Mouse (Mus musculus) neutrophil, adult 5-6 weeks (primary cell): ENCODE measurements at regions not wholly inside any gene's neighbourhood (a gene's known extent, or its start where the extent isn't known, plus 50 kb on each side); places are given as distances from the start of the nearest gene placed in this dataset.
"Not testable (repeated sequence)": the region's sequence is repeated elsewhere in the genome, so short reads cannot be mapped to it uniquely, and the experiment has no call there.

ENCODE experiments used
- ATAC-seq: fragments of 151-379, 151-347 bp; 2 replicates; pipeline ENCODE4 v1.8.0; 2017; ENCODE audit warnings: mild to moderate bottlenecking, moderate TSS enrichment; ENCODE audit not compliant: insufficient number of reproducible peaks, poor library complexity, low FRiP score, severe bottlenecking; ENCODE audit errors: extremely low read depth

- no peak for ATAC-seq
Observed at GRCm38 (mm10) chr12:77571071-77571470, 333.1 kb downstream of the Fut8 start.

GRCm38 (mm10) chr12:77575046-77575445 is 337.1 kb downstream of the Fut8 start:
- no peak for ATAC-seq

GRCm38 (mm10) chr12:77588297-77588696 is 350.4 kb downstream of the Fut8 start:
- ATAC-seq: no peak

GRCm38 (mm10) chr12:77589416-77589815 is 351.5 kb downstream of the Fut8 start:
- no peak for ATAC-seq

- no peak for ATAC-seq
Observed at GRCm38 (mm10) chr12:77594092-77594491, 356.2 kb downstream of the Fut8 start.

GRCm38 (mm10) chr12:77594657-77595056 is 356.7 kb downstream of the Fut8 start:
- ATAC-seq: no peak

GRCm38 (mm10) chr12:77595821-77596220 is 357.9 kb downstream of the Fut8 start:
- ATAC-seq: no peak

- ATAC-seq: no peak
Observed at GRCm38 (mm10) chr12:77596676-77597075, 358.8 kb downstream of the Fut8 start.

GRCm38 (mm10) chr12:77597627-77598333 is 359.9 kb downstream of the Fut8 start:
- no peak for ATAC-seq

- no peak for ATAC-seq
Observed at GRCm38 (mm10) chr12:77598334-77598715, 360.4 kb downstream of the Fut8 start.

GRCm38 (mm10) chr12:77599391-77599790 is 361.5 kb downstream of the Fut8 start:
- no peak for ATAC-seq

GRCm38 (mm10) chr12:77603832-77604501 is 366.0 kb downstream of the Fut8 start:
- ATAC-seq: no peak

GRCm38 (mm10) chr12:77617552-77617951 is 379.6 kb downstream of the Fut8 start:
- ATAC-seq: no peak

GRCm38 (mm10) chr12:77622243-77622642 is 384.3 kb downstream of the Fut8 start:
- ATAC-seq: no peak

GRCm38 (mm10) chr12:77624323-77624722 is 386.4 kb downstream of the Fut8 start:
- ATAC-seq: not testable (repeated sequence)

- no peak for ATAC-seq
Observed at GRCm38 (mm10) chr12:77628358-77628850, 390.5 kb downstream of the Fut8 start.

- ATAC-seq: no peak
Observed at GRCm38 (mm10) chr12:77633981-77634650, 396.2 kb downstream of the Fut8 start.

GRCm38 (mm10) chr12:77638266-77638665 is 400.3 kb downstream of the Fut8 start:
- ATAC-seq: no peak

- ATAC-seq: no peak
Observed at GRCm38 (mm10) chr12:77642336-77642735, 404.4 kb downstream of the Fut8 start.

GRCm38 (mm10) chr12:77647841-77648240 is 409.9 kb downstream of the Fut8 start:
- ATAC-seq: no peak
